Mouse (Mus musculus): ENCODE results near the gene Ptges2.
A peak's percentile ranks its signal among the peaks of the same experiment; 100 is the strongest.
"Not testable (repeated sequence)": the region's sequence is repeated elsewhere in the genome, so short reads cannot be mapped to it uniquely, and the experiment has no call there.

Gene Ptges2

DNA sequence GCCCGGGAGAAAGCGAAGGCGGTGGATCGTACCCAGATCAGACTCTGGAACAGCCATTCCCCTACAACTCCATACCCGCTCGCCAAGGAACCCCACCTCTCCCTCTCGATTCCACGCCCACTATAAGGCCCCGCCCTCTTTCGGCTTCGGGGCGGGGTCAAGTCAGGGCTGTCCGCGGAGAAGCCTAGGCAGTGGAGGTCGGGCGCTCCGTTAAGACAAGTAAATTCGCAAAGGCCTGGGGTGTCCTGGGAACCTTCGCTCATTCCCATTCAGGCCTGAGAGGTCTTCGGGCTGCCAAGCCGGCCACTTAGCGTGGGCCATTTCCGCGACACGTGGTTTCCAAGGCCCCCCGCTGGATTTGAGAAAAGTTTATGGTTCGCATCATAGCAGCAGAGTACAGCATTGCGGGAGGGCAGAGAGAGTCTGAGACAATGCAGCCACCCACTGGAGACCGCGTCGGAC is at the start of gene Ptges2:
Gene Ptges2 (plus strand): TSS at position 413 of the 462 bp plus-strand sequence.
- peak; percentile 92 for DNase-seq (ENCODE audit: low spot score)

DNA sequence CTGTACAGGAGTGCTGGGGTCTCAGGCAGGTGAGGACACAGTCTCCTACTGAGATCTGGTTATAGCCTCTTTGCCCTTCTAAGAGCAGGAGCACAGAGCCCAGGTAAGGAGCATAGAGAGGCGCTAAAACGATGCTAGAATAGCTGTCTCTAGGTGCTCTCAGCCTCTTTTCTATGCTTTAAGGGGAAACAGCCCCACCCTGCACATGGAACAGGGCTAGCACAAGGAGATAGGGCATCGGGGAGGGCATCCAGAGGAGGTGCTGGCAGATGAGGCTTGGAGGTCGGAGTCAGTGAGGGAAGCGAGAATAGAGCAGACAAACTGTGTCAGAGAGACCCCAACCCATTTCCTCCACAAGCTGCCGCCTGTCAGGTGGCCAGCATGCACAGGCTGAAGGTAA is 48.7 kb upstream of the Ptges2 start:
- DNase-seq (ENCODE audit: low spot score) = no peak

DNA sequence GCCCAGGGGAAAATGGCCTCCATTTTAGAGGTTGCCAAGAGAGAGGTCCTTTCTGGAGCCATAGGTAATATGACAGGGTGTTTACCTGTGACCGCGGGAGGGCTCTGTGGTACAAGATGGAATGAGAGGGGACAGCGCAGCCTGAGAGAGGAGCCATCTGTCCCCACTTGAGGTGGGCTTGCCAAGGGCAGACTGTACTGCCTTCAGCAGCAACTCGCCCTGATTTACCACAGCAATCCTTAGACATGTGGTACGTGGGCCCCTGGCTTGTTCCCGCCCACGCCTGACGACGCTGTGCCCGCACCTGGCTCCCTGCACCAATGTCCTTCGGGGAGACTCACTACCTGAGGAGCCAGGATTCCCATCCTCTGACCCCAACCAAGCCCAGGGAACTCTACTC is 47.4 kb upstream of the Ptges2 start:
- no peak for DNase-seq (ENCODE audit: low spot score)

DNA sequence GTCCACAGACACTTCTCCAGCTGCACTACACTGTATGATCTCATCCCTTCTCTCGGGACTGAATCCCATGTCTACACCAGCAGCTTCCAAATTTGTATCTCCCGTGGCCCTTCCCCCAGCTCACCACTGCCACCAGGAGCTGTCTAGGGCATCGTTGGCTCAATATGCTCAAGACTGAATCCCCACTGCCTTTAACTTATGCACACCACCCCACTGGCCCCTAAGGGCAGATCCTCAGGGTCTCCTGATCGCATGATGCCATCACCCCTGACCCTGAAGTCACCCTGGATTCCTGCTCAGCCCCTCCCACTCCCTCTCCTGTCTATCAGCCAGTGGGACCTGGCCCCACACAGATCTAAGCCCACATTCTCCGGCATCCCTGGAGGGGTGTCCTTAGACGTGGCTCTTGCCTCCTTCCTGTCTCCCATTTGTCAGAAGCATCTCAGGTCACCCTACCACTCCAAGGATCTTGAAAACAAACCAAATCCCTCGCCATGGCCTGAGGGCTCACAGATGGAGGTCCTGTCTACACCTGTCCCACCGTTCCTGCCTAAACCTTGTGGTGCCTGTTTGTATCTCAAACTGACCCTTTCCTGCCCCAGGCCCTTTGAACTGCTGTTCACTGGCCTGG is 46.0 kb upstream of the Ptges2 start:
- DNase-seq (ENCODE audit: low spot score) = no peak

DNA sequence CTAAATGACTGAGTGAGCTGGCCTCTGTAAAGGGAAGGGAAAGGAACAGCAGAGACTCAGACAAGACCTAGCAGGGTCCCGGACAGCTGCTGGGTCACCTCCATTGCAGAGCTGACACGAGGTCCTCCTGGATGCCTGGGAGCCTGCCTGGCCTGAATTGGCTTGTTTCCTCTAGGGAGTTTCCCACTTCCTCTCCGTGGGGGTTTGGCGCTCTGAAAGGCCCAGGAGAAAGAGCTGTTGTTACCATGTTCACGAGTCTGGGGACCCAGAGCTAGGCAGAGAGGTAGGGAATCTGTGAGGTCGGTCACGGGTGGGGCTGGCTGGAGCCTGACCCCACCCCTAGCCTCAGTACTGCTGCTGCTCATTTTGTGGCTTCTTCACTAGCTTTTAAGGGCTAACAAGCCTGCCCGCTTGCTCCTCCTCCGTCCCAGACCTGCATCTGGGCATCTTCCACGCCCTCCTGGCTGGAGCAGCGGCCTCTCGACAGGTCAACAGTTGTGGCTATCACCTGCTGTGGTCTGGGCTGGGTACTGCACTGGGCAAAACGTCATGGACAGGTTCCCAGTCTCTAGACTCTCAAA is 45.1 kb upstream of the Ptges2 start:
- no peak for DNase-seq (ENCODE audit: low spot score)

DNA sequence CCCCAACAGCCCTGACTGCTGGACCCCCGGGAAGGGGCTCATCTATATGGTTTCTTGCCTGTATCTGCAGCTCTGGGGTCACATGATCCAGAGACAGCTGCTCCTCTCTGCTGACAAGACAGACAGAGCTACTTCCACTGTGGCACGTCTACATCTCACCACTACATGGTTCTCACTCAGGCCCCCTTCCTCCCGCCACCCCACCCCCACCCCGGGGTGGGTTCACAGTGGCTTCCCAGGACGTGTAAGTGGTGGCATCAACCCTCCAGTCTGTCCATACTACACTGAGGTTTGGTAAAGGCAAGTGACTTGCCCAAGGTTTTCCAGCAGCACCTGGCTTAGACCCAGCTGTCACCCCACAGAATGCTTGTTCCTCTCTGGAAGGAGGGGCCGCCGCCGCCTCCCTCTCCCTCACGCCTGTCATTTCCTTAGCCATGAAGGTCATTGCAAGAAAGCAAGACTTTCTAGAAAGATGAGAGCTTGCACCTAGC is 44.2 kb upstream of the Ptges2 start:
- DNase-seq (ENCODE audit: low spot score) = no peak

DNA sequence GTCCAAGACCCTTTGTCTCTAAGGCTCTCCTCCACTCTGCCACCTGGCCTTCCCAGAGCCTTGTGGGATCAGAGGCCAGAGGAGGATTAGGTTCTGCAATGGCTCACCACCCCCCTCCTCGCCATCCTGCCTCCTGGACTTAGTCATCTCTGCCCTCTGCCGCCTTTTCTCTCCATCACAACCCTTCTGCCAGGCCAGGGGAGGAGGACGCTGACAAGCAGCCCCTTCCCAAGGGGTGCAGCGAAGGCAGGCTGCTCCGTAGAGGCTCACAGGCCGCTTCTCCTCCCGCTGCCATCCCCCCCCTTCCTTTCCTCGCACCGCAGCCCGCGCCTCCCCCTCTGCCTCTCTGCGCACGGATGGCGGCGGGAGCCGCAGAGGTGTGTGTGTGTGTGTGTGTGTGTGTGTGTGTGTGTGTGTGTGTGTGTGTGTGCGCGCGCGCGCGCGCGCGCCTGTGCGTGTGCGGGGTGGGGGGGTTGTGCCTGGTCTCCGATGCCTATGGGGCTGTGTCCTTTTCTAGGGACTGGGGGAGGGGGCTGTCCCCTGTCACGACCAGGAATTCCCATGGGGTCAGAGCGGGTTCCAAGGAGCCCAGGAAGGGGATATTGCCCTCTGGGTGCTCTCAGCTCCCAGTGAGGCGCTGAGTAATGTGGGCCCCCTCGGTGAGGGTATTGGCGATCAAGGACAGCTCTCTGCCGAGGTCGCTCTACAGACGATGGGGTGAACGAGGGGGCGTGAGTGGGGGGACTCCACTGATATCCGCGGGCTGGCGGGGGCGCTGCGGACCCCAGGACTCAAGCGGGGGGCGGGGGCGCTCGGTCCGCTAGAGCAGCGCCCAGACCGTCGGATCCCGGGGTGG is 43.3 kb upstream of the Ptges2 start, which contains the start of gene Ciz1:
Gene Ciz1 (plus strand): TSS at position 177 of the 856 bp plus-strand sequence.
- no peak for DNase-seq (ENCODE audit: low spot score)

DNA sequence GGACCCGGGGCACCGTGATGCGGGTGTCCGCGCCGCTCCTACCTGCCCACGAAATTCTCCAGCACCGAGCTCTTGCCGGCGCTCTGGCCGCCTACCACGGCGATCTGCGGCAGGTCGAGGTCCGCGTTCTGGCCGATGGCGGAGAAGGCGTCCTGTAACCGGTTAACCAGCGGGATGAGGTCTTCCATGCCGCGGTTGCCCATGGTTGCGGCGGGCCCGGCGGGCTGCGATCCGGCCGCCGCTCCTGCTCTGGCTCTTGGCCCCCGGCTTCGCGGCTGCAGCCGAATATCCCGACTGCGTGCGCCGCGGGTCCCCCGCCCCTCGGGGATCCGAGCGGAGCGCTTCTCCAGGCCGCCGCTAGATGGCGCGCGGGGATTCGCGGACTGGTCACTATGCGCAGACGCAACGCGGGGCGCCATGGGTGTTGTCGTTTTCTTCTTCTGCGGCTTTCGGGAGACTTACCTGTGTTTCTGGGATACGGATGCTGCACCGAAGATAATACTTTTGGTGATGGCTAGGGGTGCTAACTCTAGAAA is 42.6 kb upstream of the Ptges2 start, which contains the start of gene Dnm1:
Gene Dnm1 (minus strand): TSS at position 332 of the 536 bp plus-strand sequence.
- DNase-seq (ENCODE audit: low spot score) = peak; percentile 86

DNA sequence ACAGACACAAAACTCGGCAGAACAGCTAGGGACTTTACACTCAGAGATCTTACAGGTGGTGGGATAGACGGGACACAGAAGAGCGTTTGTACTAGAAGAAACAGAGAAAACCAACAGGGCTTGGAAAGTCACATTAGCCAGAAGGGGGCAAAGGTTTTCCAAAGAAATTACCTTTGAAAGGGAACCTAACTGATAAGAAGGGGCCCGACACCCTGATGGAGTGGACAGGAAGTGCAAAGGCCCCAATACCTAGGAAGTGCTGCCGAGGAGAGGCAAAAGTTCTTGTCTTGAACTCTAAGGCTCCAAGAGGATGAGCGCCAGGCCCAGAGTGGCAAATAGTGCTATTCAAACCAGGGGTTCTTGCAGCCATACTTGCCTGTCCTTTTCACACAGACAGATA is 41.9 kb upstream of the Ptges2 start:
- no peak for DNase-seq (ENCODE audit: low spot score)

DNA sequence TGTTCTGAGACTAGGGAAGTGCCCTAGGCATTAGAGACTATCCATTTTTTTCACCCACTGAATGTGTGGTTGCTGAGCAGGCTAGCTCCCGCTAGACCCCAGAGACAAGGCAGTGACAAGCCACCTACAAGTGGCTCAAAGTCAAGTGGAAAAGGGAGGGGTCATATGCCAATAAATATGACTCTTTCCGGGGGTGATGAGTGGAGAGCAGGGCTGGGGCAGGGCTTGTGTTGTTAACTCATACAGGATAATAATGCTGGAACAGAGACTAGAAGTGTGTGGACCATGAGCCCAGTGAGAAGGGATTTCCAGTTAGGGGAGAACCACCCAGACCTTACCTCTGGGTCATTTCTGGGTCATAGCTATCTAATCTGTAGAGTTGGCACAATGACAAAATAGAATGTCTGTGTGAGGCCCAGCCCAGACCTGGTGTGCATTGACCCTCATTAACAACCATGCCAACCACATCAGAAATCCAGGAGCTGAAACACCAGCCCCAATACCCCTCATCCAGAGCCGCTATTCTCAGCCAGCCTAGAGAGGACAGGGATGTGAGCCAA is 41.3 kb upstream of the Ptges2 start:
- DNase-seq (ENCODE audit: low spot score) = no peak

DNA sequence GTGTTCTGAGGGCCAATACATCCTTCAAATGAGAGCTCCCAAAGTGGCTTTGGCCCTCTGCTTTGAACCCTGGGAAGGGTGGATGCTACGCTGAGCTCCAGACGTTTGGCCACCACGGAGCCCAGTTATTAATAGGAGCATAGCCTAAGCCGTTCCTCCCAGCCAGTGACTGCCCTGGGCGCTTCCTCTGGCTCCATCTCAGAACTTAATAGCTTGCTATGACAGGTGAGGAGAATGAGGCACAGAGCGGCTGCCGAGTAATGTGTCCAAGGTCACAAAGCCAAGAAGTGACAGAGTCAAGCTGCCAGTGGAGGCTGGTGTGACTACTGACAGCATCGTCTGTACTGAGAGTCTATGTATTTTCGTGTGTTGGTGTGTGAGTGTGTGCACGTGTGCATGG is 39.5 kb upstream of the Ptges2 start:
- no peak for DNase-seq (ENCODE audit: low spot score)

DNA sequence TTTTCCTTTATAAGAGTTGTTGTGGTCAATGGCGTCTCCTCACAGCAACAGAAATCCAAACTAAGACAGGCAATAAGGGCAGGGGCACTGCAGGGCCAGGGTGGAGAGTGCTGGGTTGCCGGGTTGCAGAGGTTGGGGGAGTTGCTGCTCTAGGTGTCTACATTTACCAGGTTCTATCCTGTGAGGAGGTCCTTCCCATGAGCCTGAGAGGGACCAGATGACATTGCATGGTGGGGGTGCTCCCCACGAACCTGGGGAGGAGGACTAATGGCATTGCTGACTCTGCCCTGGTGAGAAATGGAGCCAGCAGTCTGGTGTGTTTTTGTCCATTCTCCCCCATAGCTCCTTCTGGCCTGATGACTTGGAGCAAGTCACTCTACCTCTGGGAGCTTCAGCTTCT is 38.0 kb upstream of the Ptges2 start:
- no peak for DNase-seq (ENCODE audit: low spot score)

DNA sequence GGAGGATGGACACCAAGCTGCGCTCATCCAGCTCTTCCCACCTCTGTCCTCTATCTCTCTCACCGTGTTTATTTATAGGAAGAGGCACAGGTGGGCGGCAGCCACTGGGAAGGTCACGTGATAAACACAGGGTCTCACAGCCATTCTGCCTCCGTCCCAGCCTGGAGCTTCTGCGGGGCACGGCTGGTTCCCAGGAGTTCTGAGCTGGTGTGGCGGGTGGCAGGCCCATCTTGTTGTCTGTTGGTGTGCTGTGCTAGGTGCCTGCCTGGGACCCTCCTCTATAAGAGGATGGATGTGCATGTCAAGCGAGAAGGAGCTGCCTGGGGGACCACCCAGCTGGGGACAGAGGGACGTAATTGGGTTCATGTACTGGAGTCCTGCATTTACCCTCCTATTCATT is 37.3 kb upstream of the Ptges2 start:
- no peak for DNase-seq (ENCODE audit: low spot score)

DNA sequence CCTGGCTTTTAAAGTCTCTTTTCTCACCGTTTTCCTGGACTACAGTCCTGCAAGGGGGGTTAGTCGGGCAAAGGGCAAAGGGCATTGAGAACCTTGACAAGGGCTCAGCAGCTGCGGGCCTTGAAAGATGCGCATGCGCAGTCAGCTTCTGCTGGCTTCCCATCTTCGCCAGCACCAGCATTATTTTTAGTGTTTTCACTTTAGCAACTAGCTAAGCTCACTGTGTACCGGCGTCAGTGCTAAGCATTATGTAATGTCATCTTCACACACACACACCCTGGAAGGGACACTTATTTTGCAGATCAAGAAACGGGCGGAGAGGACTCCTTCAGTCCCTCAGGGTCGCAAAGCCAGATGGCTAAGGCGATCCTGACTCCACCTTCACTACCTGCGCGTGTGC is 35.0 kb upstream of the Ptges2 start:
- peak; percentile 74 for DNase-seq (ENCODE audit: low spot score)

DNA sequence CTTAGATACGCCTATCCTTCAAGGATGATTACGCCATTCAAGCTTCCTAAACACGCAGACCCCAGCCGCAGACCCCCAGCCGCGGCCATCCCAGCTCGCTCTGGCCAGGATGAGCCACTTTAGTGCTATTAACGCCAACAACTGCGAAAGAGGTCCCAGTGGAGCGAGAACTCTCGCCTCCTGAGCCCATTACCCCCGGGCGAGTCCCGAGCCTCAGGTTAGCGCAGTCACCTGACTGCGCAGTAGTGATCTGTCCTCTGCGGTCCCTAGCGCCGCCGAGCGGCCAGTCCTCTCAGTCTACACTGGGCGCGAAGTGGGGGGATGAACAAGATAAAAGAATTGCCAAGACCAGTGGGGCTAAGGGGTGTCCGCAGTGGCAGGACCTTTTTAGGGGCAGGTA is 34.3 kb upstream of the Ptges2 start:
- DNase-seq (ENCODE audit: low spot score) = peak; percentile 79

DNA sequence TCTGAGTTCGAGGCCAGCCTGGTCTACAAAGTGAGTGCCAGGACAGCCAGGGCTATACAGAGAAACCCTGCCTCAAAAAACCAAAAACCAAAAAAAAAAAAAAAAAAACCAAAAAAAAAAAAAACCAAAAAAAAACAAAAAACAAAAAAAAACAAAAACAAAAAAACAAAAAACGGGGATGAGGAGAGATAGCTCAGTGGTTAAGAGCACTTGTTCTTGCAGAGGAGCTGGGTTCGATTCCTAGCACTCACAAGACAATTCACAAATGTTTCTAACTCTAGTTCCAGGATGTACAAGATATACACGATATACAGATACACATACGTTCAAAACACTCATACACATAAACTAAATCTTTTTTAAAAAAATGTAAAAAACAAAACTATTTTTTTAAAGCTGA is 33.4 kb upstream of the Ptges2 start:
- not testable (repeated sequence) for DNase-seq (ENCODE audit: low spot score)

DNA sequence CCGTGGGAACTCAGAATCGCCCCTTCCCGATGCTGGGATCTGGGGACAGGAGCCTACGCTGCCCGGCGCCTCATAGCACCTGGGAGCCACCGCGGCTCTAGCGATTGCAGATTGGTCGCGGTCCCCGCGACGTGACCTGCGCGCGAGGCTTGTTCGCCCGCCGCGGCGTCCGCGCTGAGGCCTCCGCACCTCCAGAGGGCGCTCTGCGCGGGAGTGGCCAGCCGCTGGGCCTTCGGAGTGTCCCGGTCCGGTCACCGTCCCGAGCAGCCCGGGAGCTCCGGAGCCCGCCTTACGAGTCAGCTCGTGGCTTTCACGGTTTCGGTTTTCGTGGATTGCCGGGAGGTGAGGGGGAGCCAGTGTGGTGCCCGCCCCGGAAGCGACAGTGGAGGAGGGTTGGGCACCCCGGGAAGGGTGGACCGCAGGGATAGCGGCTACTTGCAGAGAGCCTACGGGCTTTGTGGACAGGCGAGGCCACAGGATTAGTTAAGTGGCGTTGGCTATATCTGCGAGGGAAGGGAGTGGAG is 32.8 kb upstream of the Ptges2 start:
- peak; percentile 93 for DNase-seq (ENCODE audit: low spot score)

DNA sequence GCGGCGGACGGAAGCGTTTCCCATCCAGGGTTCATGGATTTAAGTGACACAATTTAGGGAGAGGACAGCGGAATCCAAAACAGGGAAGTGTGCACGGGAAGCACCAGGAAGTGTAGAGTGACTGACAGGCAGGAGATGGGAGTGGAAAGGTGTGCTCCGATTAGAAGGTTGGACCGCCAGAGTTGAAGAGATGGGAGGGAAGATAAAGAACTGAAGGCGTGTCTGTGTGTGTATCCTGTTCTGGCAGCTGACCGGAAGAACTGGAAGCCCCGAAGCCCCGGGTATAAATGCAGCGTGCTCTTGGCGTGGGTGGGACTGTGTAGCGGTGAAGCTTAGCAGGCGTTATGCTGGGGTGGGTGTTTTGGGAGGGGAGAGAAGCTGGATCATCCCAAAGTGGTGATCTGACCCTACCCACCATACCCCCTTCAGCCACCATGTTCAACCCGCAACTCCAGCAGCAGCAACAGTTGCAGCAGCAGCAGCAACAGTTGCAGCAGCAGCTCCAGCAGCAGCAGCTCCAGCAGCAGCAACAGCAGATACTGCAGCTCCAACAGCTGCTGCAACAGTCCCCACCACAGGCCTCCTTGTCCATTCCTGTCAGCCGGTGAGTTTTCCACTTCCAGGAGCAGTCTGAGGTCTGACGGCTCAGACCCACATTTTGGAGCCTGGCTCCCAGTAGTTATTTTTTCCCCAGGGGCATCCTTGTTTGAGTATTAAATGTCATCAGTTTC is 32.2 kb upstream of the Ptges2 start:
- DNase-seq (ENCODE audit: low spot score) = peak; percentile 64

DNA sequence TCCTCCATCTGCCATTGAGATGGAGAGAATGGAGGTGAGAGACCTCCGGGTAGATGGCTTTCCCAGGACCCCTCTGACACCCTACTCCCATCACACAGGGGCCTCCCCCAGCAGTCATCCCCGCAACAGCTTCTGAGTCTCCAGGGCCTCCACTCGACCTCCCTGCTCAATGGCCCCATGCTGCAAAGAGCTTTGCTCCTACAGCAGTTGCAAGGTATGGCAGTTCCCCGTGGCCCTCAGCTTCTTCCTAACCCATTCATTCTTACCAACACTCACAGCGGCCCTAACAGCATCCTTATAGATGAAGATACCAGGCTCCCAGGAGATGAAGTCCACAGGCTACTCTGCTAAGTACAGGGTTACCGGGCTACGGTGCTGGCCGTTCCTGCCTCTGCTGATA is 31.6 kb upstream of the Ptges2 start:
- DNase-seq (ENCODE audit: low spot score) = no peak

DNA sequence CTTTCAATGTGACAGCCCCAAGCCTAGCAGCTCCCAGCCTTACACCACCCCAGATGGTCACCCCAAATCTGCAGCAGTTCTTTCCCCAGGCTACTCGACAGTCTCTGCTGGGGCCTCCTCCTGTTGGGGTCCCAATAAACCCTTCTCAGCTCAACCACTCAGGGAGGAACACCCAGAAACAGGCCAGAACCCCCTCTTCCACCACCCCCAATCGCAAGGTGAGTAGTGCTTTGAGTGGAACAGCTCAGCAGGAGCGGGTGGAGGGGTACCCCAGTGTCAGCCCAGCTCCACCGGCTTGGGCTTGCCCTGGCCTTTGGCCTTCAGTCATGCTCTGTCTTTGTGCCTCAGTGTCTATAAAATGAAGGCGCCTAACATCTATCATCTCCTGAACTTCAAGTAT is 28.4 kb upstream of the Ptges2 start:
- no peak for DNase-seq (ENCODE audit: low spot score)

DNA sequence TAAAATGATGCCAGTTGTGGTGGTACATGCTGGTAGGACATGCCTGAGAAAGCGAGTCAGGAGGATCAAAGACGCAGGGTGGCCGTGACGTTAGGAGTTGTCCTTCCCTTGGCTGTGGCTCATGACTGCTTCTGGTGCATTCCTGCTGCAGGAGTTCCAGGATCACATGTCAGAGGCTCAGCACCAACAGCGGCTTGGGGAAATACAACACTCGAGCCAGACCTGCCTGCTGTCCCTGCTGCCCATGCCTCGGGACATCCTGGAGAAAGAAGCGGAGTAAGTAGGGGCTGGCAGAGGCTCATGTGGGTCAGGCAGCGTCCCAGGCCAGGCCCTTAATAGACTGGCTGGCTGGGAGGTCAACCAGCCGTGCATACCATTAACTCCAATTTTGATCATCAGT is 21.5 kb upstream of the Ptges2 start:
- DNase-seq (ENCODE audit: low spot score) = no peak
